Mouse (Mus musculus) heart, adult 2 months (tissue): ENCODE results near the gene Gm15737. TPM values are rescaled to one million over a fixed set of nuclear protein-coding genes. Genes with fewer than 3 reads are reported as not detected.

Experiments
- DNase-seq, 2 experiments: peaks; one replicate each; pipeline ENCODE4 v3.0.0; 2021
- H3K27ac ChIP-seq: fragments of 200-600 bp; 2 replicates; pipeline ENCODE4 v1.8.1; 2022
- H3K27me3 ChIP-seq: fragments of 200-500 bp; 2 replicates; pipeline ENCODE4 v1.6.1; 2012; ENCODE audit warnings: mild to moderate bottlenecking, low read length, inconsistent platforms, mixed read lengths; ENCODE audit not compliant: control insufficient read depth, insufficient read depth
- H3K36me3 ChIP-seq: fragments of 200-500 bp; 2 replicates; pipeline ENCODE4 v1.6.1; 2012; ENCODE audit warnings: low read length, inconsistent platforms; ENCODE audit not compliant: control insufficient read depth, insufficient read depth
- H3K4me1 ChIP-seq: fragments of 200-500 bp; 2 replicates; pipeline ENCODE4 v1.6.1; 2011; ENCODE audit warnings: low read length; ENCODE audit not compliant: control insufficient read depth, insufficient read depth
- H3K4me3 ChIP-seq: fragments of 200-600 bp; 2 replicates; pipeline ENCODE4 v1.8.1; 2022
- H3K79me2 ChIP-seq: fragments of 200-500 bp; replicated peaks from 2 replicates; pipeline ENCODE4 v1.6.1; 2012; ENCODE audit warnings: mild to moderate bottlenecking, inconsistent platforms, low read length, moderate library complexity, mixed read lengths; ENCODE audit not compliant: control insufficient read depth, insufficient read depth
- H3K9ac ChIP-seq: fragments of 200-500 bp; 2 replicates; pipeline ENCODE4 v1.6.1; 2012; ENCODE audit warnings: low read depth, mild to moderate bottlenecking, control low read depth, inconsistent platforms, low read length, mixed read lengths
- CTCF ChIP-seq: fragments of 200-600 bp; IDR thresholded peaks from 2 replicates; pipeline ENCODE4 v1.8.1; 2022; ENCODE audit warnings: antibody characterized with exemption, mild to moderate bottlenecking, moderate library complexity
- EP300 ChIP-seq: fragments of 200-500 bp; IDR thresholded peaks from 2 replicates; pipeline ENCODE4 v1.6.1; 2011; ENCODE audit warnings: low read depth, low read length, control low read depth; ENCODE audit not compliant: insufficient read depth
- POLR2A ChIP-seq: fragments of 200-500 bp; IDR thresholded peaks from 2 replicates; pipeline ENCODE4 v1.6.1; 2011; ENCODE audit warnings: mild to moderate bottlenecking, low read depth, low read length, control low read depth; ENCODE audit not compliant: insufficient read depth
- WGBS: fragments of 180-500 bp; shearing (Covaris S2); methylation state at CpG from one replicate; pipeline ENCODE4 v1.1.7; 2018; 5-methylcytosine and 5-hydroxymethylcytosine counted together
- intact Hi-C: fragments of 180-260 bp; cut with DNase I; formaldehyde crosslinking; loops from one replicate; pipeline ENCODE4 v1.15.1; 2025
- long read RNA-seq: library from polyadenylated mRNA; stranded (forward); transcript quantifications from one replicate; pipeline ENCODE4 v2.0.0, GENCODE M21; 2021
- polyA plus RNA-seq: library from polyadenylated mRNA; depleted of rRNA; stranded (reverse); fragments of >200 nt; gene quantifications from 2 replicates; pipeline ENCODE4 v1.2.3, GENCODE M21; 2012; rRNA removed
- total RNA-seq, 2 experiments: library from RNA; stranded (reverse); gene quantifications; 2 replicates each; pipeline ENCODE4 v1.2.3; 2021

Gm15737 gene
- total RNA-seq (under 1 TPM; 0.36 to 0.52 TPM), polyA plus RNA-seq (0.12 and 0.56 TPM in 2 replicates)
- long read RNA-seq, result 0 reads

GRCm38 (mm10) chr6:92869089-92869581 is at the start of gene Gm15737:
Gm15737 (plus strand) TSS chr6:92869357.
- Histone ChIP-seq H3K36me3 (peaks cover 19% of the 10 kb centered on the region), H3K27ac (peak within 1 kb of the TSS; percentile 91), H3K27me3 (no peaks in the 10 kb centered on the region), H3K4me1 (peaks cover 9% of the 10 kb centered on the region), H3K4me3 (peak within 1 kb of the TSS; percentile 30), H3K79me2 (no peaks in the 10 kb centered on the region; the same call in 1 of the 2 replicates), H3K9ac (peak within 1 kb of the TSS; percentile 59)
- WGBS, result 34% methylated on average over 4 of the region's 4 CpGs
- intact Hi-C loops, result loop anchor here (1.0 to 5.0 kb wide), 2 partner anchors 19 to 82 kb away; no protein-coding TSS in a partner anchor
- 0 out of 2 replicates have a peak, but pooled peaks have one; percentile 1 for TF ChIP-seq POLR2A
- TF ChIP-seq CTCF, result no peak
- 0 out of 2 replicates have a peak, but pooled peaks have one; percentile 50 for TF ChIP-seq EP300
- DNase-seq, result peak; percentile 54 to 78

GRCm38 (mm10) chr6:92821606-92822005 is 47.6 kb upstream of the Gm15737 start:
- no peak overlapping the region for H3K4me3 ChIP-seq
- H3K36me3 ChIP-seq, result peaks cover 2% of the 10 kb centered on the region
- H3K9ac ChIP-seq, result no peak overlapping the region
- 77% methylated on average over 5 of the region's 5 CpGs for WGBS
- H3K4me1 ChIP-seq, result no peaks in the 10 kb centered on the region; the same call in 1 of the 2 replicates
- H3K27me3 ChIP-seq, result no peaks in the 10 kb centered on the region
- TF ChIP-seq POLR2A, result no peak
- no peak for TF ChIP-seq CTCF
- TF ChIP-seq EP300, result no peak
- intact Hi-C loops, result no loop called here
- no peaks in the 10 kb centered on the region for H3K79me2 ChIP-seq
- H3K27ac ChIP-seq, result no peak overlapping the region
- DNase-seq, result no peak

- no peaks in the 10 kb centered on the region for H3K27me3 ChIP-seq
- TF ChIP-seq CTCF (no peak), EP300 (no peak), POLR2A (no peak)
- 78% methylated on average over 6 of the region's 6 CpGs for WGBS
- DNase-seq, result no peak
- H3K36me3 ChIP-seq, result peaks cover 2% of the 10 kb centered on the region
- H3K4me3 ChIP-seq, result no peak overlapping the region
- H3K79me2 ChIP-seq, result no peaks in the 10 kb centered on the region
- H3K27ac ChIP-seq, result no peak overlapping the region
- no peaks in the 10 kb centered on the region for H3K4me1 ChIP-seq
- no peak overlapping the region for H3K9ac ChIP-seq
- intact Hi-C loops, result no loop called here
Observed at GRCm38 (mm10) chr6:92822006-92822405, 47.2 kb upstream of the Gm15737 start.

GRCm38 (mm10) chr6:92823991-92824390 is 45.2 kb upstream of the Gm15737 start:
- H3K4me3 ChIP-seq, result no peak overlapping the region
- no peak for DNase-seq
- H3K27ac ChIP-seq, result no peak overlapping the region
- H3K9ac ChIP-seq, result no peak overlapping the region
- WGBS, result 93% methylated on average over 7 of the region's 7 CpGs
- intact Hi-C loops, result no loop called here
- H3K36me3 ChIP-seq, result no peaks in the 10 kb centered on the region; the same call in 1 of the 2 replicates
- no peaks in the 10 kb centered on the region for H3K27me3 ChIP-seq
- TF ChIP-seq EP300 (no peak), CTCF (no peak), POLR2A (no peak)
- no peaks in the 10 kb centered on the region for H3K4me1 ChIP-seq
- H3K79me2 ChIP-seq, result no peaks in the 10 kb centered on the region

GRCm38 (mm10) chr6:92826561-92826960 is 42.6 kb upstream of the Gm15737 start:
- 68% methylated on average over 5 of the region's 5 CpGs for WGBS
- Histone ChIP-seq H3K27ac (no peak overlapping the region), H3K79me2 (no peaks in the 10 kb centered on the region)

GRCm38 (mm10) chr6:92827360-92827759 is 41.8 kb upstream of the Gm15737 start:
- no peaks in the 10 kb centered on the region for H3K79me2 ChIP-seq
- intact Hi-C loops, result no loop called here
- 43% methylated on average over 5 of the region's 5 CpGs for WGBS
- DNase-seq, result no peak
- no peak for TF ChIP-seq CTCF
- no peak for TF ChIP-seq POLR2A
- no peak for TF ChIP-seq EP300
- no peaks in the 10 kb centered on the region for H3K4me1 ChIP-seq
- H3K27me3 ChIP-seq, result no peaks in the 10 kb centered on the region
- no peak overlapping the region for H3K4me3 ChIP-seq
- no peaks in the 10 kb centered on the region; the same call in 1 of the 2 replicates for H3K36me3 ChIP-seq
- no peak overlapping the region for H3K27ac ChIP-seq
- H3K9ac ChIP-seq, result no peak overlapping the region

More at GRCm38 (mm10) chr6:92826561-92826960, 42.6 kb upstream of the Gm15737 start:
- no peak for DNase-seq
- no peaks in the 10 kb centered on the region; the same call in 1 of the 2 replicates for H3K36me3 ChIP-seq
- H3K27me3 ChIP-seq, result no peaks in the 10 kb centered on the region
- no peak for TF ChIP-seq CTCF
- TF ChIP-seq POLR2A, result no peak
- no peak for TF ChIP-seq EP300
- intact Hi-C loops, result no loop called here
- H3K9ac ChIP-seq, result no peak overlapping the region
- no peaks in the 10 kb centered on the region for H3K4me1 ChIP-seq
- H3K4me3 ChIP-seq, result no peak overlapping the region
